Mouse (Mus musculus): ENCODE measurements around the gene Nedd8. TPM values are rescaled to one million over a fixed set of nuclear protein-coding genes. Genes with fewer than 3 reads are reported as not detected.

The Nedd8 gene
- polyA plus RNA-seq (2012; rRNA removed): 461 and 488 TPM in 2 replicates

GRCm38 (mm10) chr14:55671833-55672740 lies at the start of gene Nedd8, which contains the start of gene Gmpr2:
TSS of gene Nedd8 (minus strand) at chr14:55672124.
TSS of gene Gmpr2 (plus strand) at chr14:55671941.

GRCm38 (mm10) chr14:55713729-55714122 lies 41.8 kb upstream of the Nedd8 start, which contains the start of gene Tgm1:
TSS of gene Tgm1 (minus strand) at chr14:55713926.

GRCm38 (mm10) chr14:55681160-55682117 lies 9.5 kb upstream of the Nedd8 start, which contains the start of gene Tinf2:
TSS of gene Tinf2 (minus strand) at chr14:55681820.

GRCm38 (mm10) chr14:55659960-55660573 lies 11.9 kb downstream of the Nedd8 start, which contains the start of gene Mdp1:
TSS of gene Mdp1 (minus strand) at chr14:55660508.

GRCm38 (mm10) chr14:55649884-55650283 lies 22.0 kb downstream of the Nedd8 start, which contains the start of gene Tssk4:
TSS of gene Tssk4 (plus strand) at chr14:55650184.

GRCm38 (mm10) chr14:55643060-55643907 lies 28.6 kb downstream of the Nedd8 start, which contains the start of gene Tm9sf1:
TSS of gene Tm9sf1 (minus strand) at chr14:55643806.

GRCm38 (mm10) chr14:55637795-55638194 lies 34.1 kb downstream of the Nedd8 start, which contains the start of gene Gm49378:
TSS of gene Gm49378 (minus strand) at chr14:55637895.

GRCm38 (mm10) chr14:55635523-55636007 lies 36.4 kb downstream of the Nedd8 start, which contains the start of gene Ipo4:
TSS of gene Ipo4 (minus strand) at chr14:55635957.

GRCm38 (mm10) chr14:55617822-55618221 lies 54.1 kb downstream of the Nedd8 start, which contains the start of gene Rec8:
TSS of gene Rec8 (plus strand) at chr14:55618037.

Other genes with a start within 250 kb of the Nedd8 start
- gene Dhrs4, start 193.4 kb downstream of the Nedd8 start, polyA plus RNA-seq (2012; rRNA removed): 36.2 and 37.6 TPM in 2 replicates
- 195 and 238 TPM in 2 replicates for gene Carmil3, start 181.5 kb downstream of the Nedd8 start, polyA plus RNA-seq (2012; rRNA removed)
- gene Cpne6, start 161.7 kb downstream of the Nedd8 start, polyA plus RNA-seq (2012; rRNA removed): 7.3 and 10.1 TPM in 2 replicates
- 0.64 and 0.80 TPM in 2 replicates for gene Nrl, start 147.1 kb downstream of the Nedd8 start, polyA plus RNA-seq (2012; rRNA removed)
- gene Pck2, start 131.9 kb downstream of the Nedd8 start, polyA plus RNA-seq (2012; rRNA removed): 19.4 and 24.9 TPM in 2 replicates
- gene Dcaf11, start 112.1 kb downstream of the Nedd8 start, polyA plus RNA-seq (2012; rRNA removed): 99.5 and 110 TPM in 2 replicates
- gene A730061H03Rik, start 111.7 kb downstream of the Nedd8 start, polyA plus RNA-seq (2012; rRNA removed): 0.55 and 0.85 TPM in 2 replicates
- 0.20 and 4.1 TPM in 2 replicates for gene Fitm1, start 96.5 kb downstream of the Nedd8 start, polyA plus RNA-seq (2012; rRNA removed)
- 95.6 and 100 TPM in 2 replicates for gene Psme1, start 94.0 kb downstream of the Nedd8 start, polyA plus RNA-seq (2012; rRNA removed)
- 15.2 and 19.4 TPM in 2 replicates for gene Emc9, start 86.8 kb downstream of the Nedd8 start, polyA plus RNA-seq (2012; rRNA removed)
- 80.2 and 87.2 TPM in 2 replicates for gene Psme2, start 81.0 kb downstream of the Nedd8 start, polyA plus RNA-seq (2012; rRNA removed)
- 24.8 and 26.6 TPM in 2 replicates for gene Rnf31, start 80.4 kb downstream of the Nedd8 start, polyA plus RNA-seq (2012; rRNA removed)
- 27.1 and 27.9 TPM in 2 replicates for gene Irf9, start 68.6 kb downstream of the Nedd8 start, polyA plus RNA-seq (2012; rRNA removed)
- 19.0 and 25.2 TPM in 2 replicates for gene Rec8, start 54.1 kb downstream of the Nedd8 start, polyA plus RNA-seq (2012; rRNA removed)
- 171 and 172 TPM in 2 replicates for gene Ipo4, start 36.2 kb downstream of the Nedd8 start, polyA plus RNA-seq (2012; rRNA removed)
- 6.9 and 7.0 TPM in 2 replicates for gene Gm49378, start 34.2 kb downstream of the Nedd8 start, polyA plus RNA-seq (2012; rRNA removed)
- gene Tm9sf1, start 28.3 kb downstream of the Nedd8 start, polyA plus RNA-seq (2012; rRNA removed): 48.4 and 58.4 TPM in 2 replicates
- gene Tssk4, start 21.9 kb downstream of the Nedd8 start, polyA plus RNA-seq (2012; rRNA removed): 2.0 and 2.1 TPM in 2 replicates
- 52.9 and 57.0 TPM in 2 replicates for gene Mdp1, start 11.6 kb downstream of the Nedd8 start, polyA plus RNA-seq (2012; rRNA removed)
- gene Gmpr2, start 183 bp downstream of the Nedd8 start, polyA plus RNA-seq (2012; rRNA removed): 43.0 and 44.1 TPM in 2 replicates
- 32.9 and 33.1 TPM in 2 replicates for gene Tinf2, start 9.7 kb upstream of the Nedd8 start, polyA plus RNA-seq (2012; rRNA removed)
- gene Tgm1, start 41.8 kb upstream of the Nedd8 start, polyA plus RNA-seq (2012; rRNA removed): 0.43 and 1.5 TPM in 2 replicates
- 57.1 and 61.9 TPM in 2 replicates for gene Rabggta, start 50.1 kb upstream of the Nedd8 start, polyA plus RNA-seq (2012; rRNA removed)
- 86.8 and 87.0 TPM in 2 replicates for gene Dhrs1, start 73.6 kb upstream of the Nedd8 start, polyA plus RNA-seq (2012; rRNA removed)
- 21.4 and 26.4 TPM in 2 replicates for gene Nop9, start 73.6 kb upstream of the Nedd8 start, polyA plus RNA-seq (2012; rRNA removed)
- gene Cideb, start 86.3 kb upstream of the Nedd8 start, polyA plus RNA-seq (2012; rRNA removed): 0.57 and 1.3 TPM in 2 replicates
- 0.11 and 0.21 TPM in 2 replicates for gene Ltb4r2, start 89.3 kb upstream of the Nedd8 start, polyA plus RNA-seq (2012; rRNA removed)
- 0.34 and 0.91 TPM in 2 replicates for gene Ltb4r1, start 93.8 kb upstream of the Nedd8 start, polyA plus RNA-seq (2012; rRNA removed)
- 5.0 and 9.7 TPM in 2 replicates for gene Adcy4, start 112.0 kb upstream of the Nedd8 start, polyA plus RNA-seq (2012; rRNA removed)
- 3.1 and 9.4 TPM in 2 replicates for gene Ripk3, start 116.7 kb upstream of the Nedd8 start, polyA plus RNA-seq (2012; rRNA removed)
- gene Nfatc4, start 151.0 kb upstream of the Nedd8 start, polyA plus RNA-seq (2012; rRNA removed): 29.1 and 48.1 TPM in 2 replicates
- 18.4 and 24.1 TPM in 2 replicates for gene Nynrin, start 181.9 kb upstream of the Nedd8 start, polyA plus RNA-seq (2012; rRNA removed)
- gene Cbln3, start 212.3 kb upstream of the Nedd8 start, polyA plus RNA-seq (2012; rRNA removed): 0.45 and 0.53 TPM in 2 replicates
- 14.8 and 16.5 TPM in 2 replicates for gene Khnyn, start 212.8 kb upstream of the Nedd8 start, polyA plus RNA-seq (2012; rRNA removed)
- 102 and 107 TPM in 2 replicates for gene Sdr39u1, start 228.2 kb upstream of the Nedd8 start, polyA plus RNA-seq (2012; rRNA removed)

All from central nervous system, embryonic 14 days (tissue).